Mouse (Mus musculus): ENCODE data around the gene 1700018B08Rik.

DNA sequence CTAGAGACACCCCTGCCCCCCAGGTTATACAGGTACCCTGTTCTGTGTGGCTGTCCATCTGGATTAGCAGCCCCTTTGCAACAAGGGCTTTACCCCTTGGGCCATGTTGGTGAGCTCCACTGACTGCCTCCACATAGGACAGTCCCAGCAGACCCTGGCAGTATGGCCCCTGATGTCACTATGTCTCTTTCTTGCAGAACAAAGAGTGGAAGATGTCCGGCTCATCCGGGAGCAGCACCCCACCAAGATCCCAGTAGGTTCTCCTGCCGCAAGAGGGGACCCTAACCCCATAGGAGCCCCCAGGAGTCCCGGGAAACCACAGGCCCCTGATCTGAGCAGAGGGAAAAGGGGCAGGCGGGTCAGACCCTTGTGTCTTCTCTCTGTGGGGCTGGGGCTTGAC lies 49.2 kb upstream of the 1700018B08Rik start:
- TF ChIP-seq CTCF (IDR thresholded peaks at IDR 0.05; ENCODE audit: borderline replicate concordance, insufficient read depth, low read length) (no peak), POLR2A (IDR thresholded peaks at IDR 0.05; ENCODE audit: low read depth, low read length) (no peak)
